Mouse (Mus musculus): ENCODE results near the gene Pan3.
"Not testable (repeated sequence)": the region's sequence is repeated elsewhere in the genome, so short reads cannot be mapped to it uniquely, and the experiment has no call there.

Gene Pan3

GRCm38 (mm10) chr5:147549016-147549755 lies 119.2 kb downstream of the Pan3 start:
- in situ Hi-C loops (cut with MboI, MseI) = no loop called here

GRCm38 (mm10) chr5:147551879-147552627 lies 122.1 kb downstream of the Pan3 start:
- in situ Hi-C loops (cut with MboI, MseI) = no loop called here

- in situ Hi-C loops (cut with MboI, MseI) = not testable (repeated sequence)
Observed at GRCm38 (mm10) chr5:147557641-147558040, 127.7 kb downstream of the Pan3 start.

- in situ Hi-C loops (cut with MboI, MseI) = no loop called here
Observed at GRCm38 (mm10) chr5:147563511-147564139, 133.7 kb downstream of the Pan3 start.

GRCm38 (mm10) chr5:147564140-147564590 lies 134.2 kb downstream of the Pan3 start:
- in situ Hi-C loops (cut with MboI, MseI) = no loop called here

- in situ Hi-C loops (cut with MboI, MseI) = no loop called here
Observed at GRCm38 (mm10) chr5:147565444-147565843, 135.5 kb downstream of the Pan3 start.

GRCm38 (mm10) chr5:147566335-147566734 lies 136.4 kb downstream of the Pan3 start:
- in situ Hi-C loops (cut with MboI, MseI) = no loop called here

GRCm38 (mm10) chr5:147572695-147573094 lies 142.7 kb downstream of the Pan3 start:
- in situ Hi-C loops (cut with MboI, MseI) = loop anchor here (10.0 kb wide), 1 partner anchor 272 kb away; no protein-coding TSS in a partner anchor

GRCm38 (mm10) chr5:147573555-147573954 lies 143.6 kb downstream of the Pan3 start:
- in situ Hi-C loops (cut with MboI, MseI) = loop anchor here (10.0 kb wide), 1 partner anchor 271 kb away; no protein-coding TSS in a partner anchor

- in situ Hi-C loops (cut with MboI, MseI) = loop anchor here (10.0 kb wide), 1 partner anchor 270 kb away; no protein-coding TSS in a partner anchor
Observed at GRCm38 (mm10) chr5:147574517-147574916, 144.6 kb downstream of the Pan3 start.

GRCm38 (mm10) chr5:147577003-147577402 lies 147.0 kb downstream of the Pan3 start:
- in situ Hi-C loops (cut with MboI, MseI) = loop anchor here (10.0 kb wide), 1 partner anchor 268 kb away; no protein-coding TSS in a partner anchor

- in situ Hi-C loops (cut with MboI, MseI) = loop anchor here (10.0 kb wide), 1 partner anchor 266 kb away; no protein-coding TSS in a partner anchor
Observed at GRCm38 (mm10) chr5:147579148-147579547, 149.2 kb downstream of the Pan3 start.

GRCm38 (mm10) chr5:147579691-147580090 lies 149.7 kb downstream of the Pan3 start:
- in situ Hi-C loops (cut with MboI, MseI) = loop anchor here (10.0 kb wide), 1 partner anchor 265 kb away; no protein-coding TSS in a partner anchor

GRCm38 (mm10) chr5:147580181-147580580 lies 150.2 kb downstream of the Pan3 start:
- in situ Hi-C loops (cut with MboI, MseI) = no loop called here

- in situ Hi-C loops (cut with MboI, MseI) = no loop called here
Observed at GRCm38 (mm10) chr5:147583702-147584298, 153.8 kb downstream of the Pan3 start.

- in situ Hi-C loops (cut with MboI, MseI) = no loop called here
Observed at GRCm38 (mm10) chr5:147584648-147585047, 154.7 kb downstream of the Pan3 start.

GRCm38 (mm10) chr5:147585070-147585469 lies 155.1 kb downstream of the Pan3 start:
- in situ Hi-C loops (cut with MboI, MseI) = no loop called here

- in situ Hi-C loops (cut with MboI, MseI) = no loop called here
Observed at GRCm38 (mm10) chr5:147589814-147590213, 159.9 kb downstream of the Pan3 start.

- in situ Hi-C loops (cut with MboI, MseI) = no loop called here
Observed at GRCm38 (mm10) chr5:147597825-147598224, 167.9 kb downstream of the Pan3 start.

Data from regulatory T cell (primary cell).